Mouse (Mus musculus) left cerebral cortex, adult 18-20 months (tissue): ENCODE results near the gene Tox2. TPM values are rescaled to one million over a fixed set of nuclear protein-coding genes. Genes with fewer than 3 reads are reported as not detected.
A peak's percentile ranks its signal among the peaks of the same experiment; 100 is the strongest.

ENCODE experiments used
- DNase-seq, 2 experiments: peaks; one replicate each; pipeline ENCODE4 v3.0.0; 2021 to 2022; ENCODE audit warnings: low spot score in 2 of 2, mixed read lengths in 1 of 2
- total RNA-seq, 2 experiments: library from RNA; stranded (reverse); gene quantifications; 2 replicates each; pipeline ENCODE4 v1.2.3; 2021

The Tox2 gene
- total RNA-seq, 2 experiments from 2014 or later, result 28.0 to 32.5 TPM

GRCm38 (mm10) chr2:163252645-163253044, 49.7 kb downstream of the Tox2 start:
- no peak for DNase-seq

GRCm38 (mm10) chr2:163253248-163254099, 50.5 kb downstream of the Tox2 start:
- no peak for DNase-seq

- DNase-seq, result no peak
Observed at GRCm38 (mm10) chr2:163254228-163254627, 51.3 kb downstream of the Tox2 start.

- DNase-seq, result no peak
Observed at GRCm38 (mm10) chr2:163256765-163257164, 53.8 kb downstream of the Tox2 start.

GRCm38 (mm10) chr2:163261362-163262054, 58.6 kb downstream of the Tox2 start:
- no peak for DNase-seq

GRCm38 (mm10) chr2:163262055-163262420, 59.1 kb downstream of the Tox2 start:
- DNase-seq, result no peak

GRCm38 (mm10) chr2:163267097-163267496, 64.2 kb downstream of the Tox2 start:
- DNase-seq, result no peak

- DNase-seq, result no peak
Observed at GRCm38 (mm10) chr2:163271581-163272492, 68.9 kb downstream of the Tox2 start.

- DNase-seq, result no peak
Observed at GRCm38 (mm10) chr2:163273815-163274214, 70.9 kb downstream of the Tox2 start.

GRCm38 (mm10) chr2:163275986-163276385, 73.1 kb downstream of the Tox2 start:
- DNase-seq, result no peak

GRCm38 (mm10) chr2:163277979-163278378, 75.1 kb downstream of the Tox2 start:
- no peak for DNase-seq

- no peak for DNase-seq
Observed at GRCm38 (mm10) chr2:163280636-163281322, 77.9 kb downstream of the Tox2 start.

- no peak for DNase-seq
Observed at GRCm38 (mm10) chr2:163284856-163285255, 81.9 kb downstream of the Tox2 start.

- no peak for DNase-seq
Observed at GRCm38 (mm10) chr2:163285335-163285734, 82.4 kb downstream of the Tox2 start.

- no peak for DNase-seq
Observed at GRCm38 (mm10) chr2:163285762-163286161, 82.8 kb downstream of the Tox2 start.

GRCm38 (mm10) chr2:163288881-163289379, 86.0 kb downstream of the Tox2 start:
- DNase-seq, result peak in 1 of 2 experiments; percentile 14

- no peak for DNase-seq
Observed at GRCm38 (mm10) chr2:163296999-163297630, 94.2 kb downstream of the Tox2 start.

GRCm38 (mm10) chr2:163300069-163301060, 97.4 kb downstream of the Tox2 start:
- no peak for DNase-seq

- no peak for DNase-seq
Observed at GRCm38 (mm10) chr2:163301641-163302040, 98.7 kb downstream of the Tox2 start.
